Mouse (Mus musculus) hindbrain, embryonic 10.5 days (tissue): ENCODE data around the gene Abhd17c. TPM values are rescaled to one million over a fixed set of nuclear protein-coding genes. Genes with fewer than 3 reads are reported as not detected.

Source experiments
- DNase-seq: peaks from one replicate; pipeline ENCODE4 v3.0.0-alpha.2; 2017; ENCODE audit warnings: low spot score
- H3K27ac ChIP-seq: fragments of 300-500 bp; sonication (generic); 2 replicates; pipeline ENCODE4 v1.5.1; 2016; ENCODE audit warnings: mild to moderate bottlenecking, moderate library complexity
- H3K27me3 ChIP-seq: fragments of 300-500 bp; sonication (generic); 2 replicates; pipeline ENCODE4 v1.6.1; 2016; ENCODE audit warnings: mild to moderate bottlenecking; ENCODE audit not compliant: poor library complexity, insufficient read depth, severe bottlenecking
- H3K36me3 ChIP-seq: fragments of 300-500 bp; sonication (generic); 2 replicates; pipeline ENCODE4 v1.6.1; 2016; ENCODE audit warnings: mild to moderate bottlenecking, moderate library complexity
- H3K4me1 ChIP-seq: fragments of 300-500 bp; sonication (generic); replicated peaks from 2 replicates; pipeline ENCODE4 v1.6.1; 2016; ENCODE audit warnings: mild to moderate bottlenecking
- H3K4me3 ChIP-seq: fragments of 300-500 bp; sonication (generic); 2 replicates; pipeline ENCODE4 v1.5.1; 2016; ENCODE audit warnings: mild to moderate bottlenecking, moderate library complexity
- H3K9me3 ChIP-seq: fragments of 300-500 bp; sonication (generic); 2 replicates; pipeline ENCODE4 v1.6.1; 2016; ENCODE audit warnings: mild to moderate bottlenecking, moderate library complexity
- WGBS: fragments of 180-500 bp; shearing (Covaris S2); methylation state at CpG from one replicate; pipeline ENCODE4 v1.1.7; 2016; 5-methylcytosine and 5-hydroxymethylcytosine counted together
- polyA plus RNA-seq: library from polyadenylated mRNA; unstranded; fragments of >200 nt; fragmentation: Nextera tagmentation; extraction: Ambion mirVana; gene quantifications from 2 replicates; pipeline ENCODE4 v1.2.1, GENCODE M21; 2016

The Abhd17c gene
- polyA plus RNA-seq, 1 experiment from 2014 or later, result 32.2 TPM

DNA sequence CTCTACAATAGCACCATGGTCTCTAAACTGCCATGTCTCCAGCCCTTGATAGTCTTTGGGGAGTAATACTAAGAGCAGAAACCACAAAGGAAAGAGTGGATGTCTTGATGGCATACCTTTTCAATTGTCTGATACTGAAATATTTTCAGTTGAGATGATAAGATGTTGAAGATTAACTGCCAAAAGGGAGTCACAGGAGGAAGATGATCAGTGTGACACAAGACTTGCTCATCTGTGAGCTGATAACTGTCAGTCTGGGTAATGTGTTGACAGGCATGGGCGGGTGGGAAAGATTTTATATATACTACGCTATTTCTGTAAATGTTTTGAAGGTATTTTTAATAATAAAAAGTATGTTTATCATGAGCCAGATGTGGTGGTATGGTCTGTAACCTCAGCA, 16.7 kb upstream of the Abhd17c start:
- H3K9me3 ChIP-seq, result no peaks in the 10 kb centered on the region
- no peaks in the 10 kb centered on the region for H3K27me3 ChIP-seq
- WGBS, result 90% methylated on average over 2 of the region's 2 CpGs
- H3K4me3 ChIP-seq, result no peak overlapping the region
- H3K4me1 ChIP-seq, result no peaks in the 10 kb centered on the region
- no peak for DNase-seq
- no peak overlapping the region for H3K27ac ChIP-seq
- no peaks in the 10 kb centered on the region for H3K36me3 ChIP-seq

DNA sequence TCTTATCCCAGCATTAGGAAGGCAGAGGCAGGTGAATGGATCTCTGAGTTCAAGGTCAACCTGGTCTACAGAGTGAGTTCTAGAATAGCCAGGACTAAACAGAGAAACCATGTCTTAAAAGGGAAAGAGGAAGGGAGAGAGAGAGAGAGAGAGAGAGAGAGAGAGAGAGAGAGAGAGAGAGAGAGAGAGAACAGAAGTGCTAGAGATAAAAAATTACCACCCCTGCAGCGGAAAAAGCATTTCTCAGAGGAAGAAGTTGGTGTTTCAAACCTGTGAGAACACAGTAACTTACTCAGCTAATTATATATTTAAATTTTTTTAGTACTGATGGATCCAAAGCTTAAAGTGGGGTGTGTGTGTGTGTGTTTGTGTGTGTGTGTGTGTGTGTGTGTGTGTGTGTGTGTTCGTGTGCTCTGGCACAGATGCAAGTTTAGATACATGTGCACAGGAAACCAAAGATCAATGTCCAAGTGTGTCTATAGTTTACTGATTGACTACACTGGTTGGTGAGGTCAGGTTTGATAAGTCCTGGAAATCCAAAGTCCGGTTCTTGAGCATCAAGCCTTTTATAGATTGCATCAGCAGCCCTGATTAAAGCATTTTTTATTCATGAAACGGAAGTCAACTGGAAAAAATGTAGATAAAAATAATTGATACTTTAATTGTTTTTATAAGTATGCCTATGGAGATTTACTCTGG, 15.2 kb upstream of the Abhd17c start:
- DNase-seq, result no peak
- Histone ChIP-seq H3K4me1 (no peaks in the 10 kb centered on the region), H3K27ac (no peak overlapping the region), H3K4me3 (no peak overlapping the region), H3K9me3 (no peaks in the 10 kb centered on the region), H3K27me3 (no peaks in the 10 kb centered on the region), H3K36me3 (no peaks in the 10 kb centered on the region)
- WGBS, result 88% methylated on average over 4 of the region's 4 CpGs

DNA sequence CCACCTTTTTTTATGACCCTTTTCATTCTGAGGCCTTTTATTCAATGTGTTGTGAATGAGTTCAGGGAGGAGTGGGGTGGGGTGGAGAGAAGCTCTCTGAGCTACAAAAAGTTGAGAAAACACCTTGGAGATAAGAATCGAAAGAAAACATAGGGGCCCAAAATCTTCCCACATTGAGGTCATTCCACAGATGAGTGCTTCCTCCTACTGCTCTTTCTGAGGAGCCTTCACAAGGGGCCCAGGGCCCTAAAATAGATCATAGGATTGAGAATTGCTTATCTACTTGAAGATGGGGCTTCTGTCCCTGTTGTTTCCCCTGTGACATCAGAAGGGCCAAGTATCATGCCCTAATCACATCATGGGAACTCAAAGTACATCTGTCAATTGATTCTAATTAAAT, 14.3 kb upstream of the Abhd17c start:
- H3K27me3 ChIP-seq, result no peaks in the 10 kb centered on the region
- no peak for DNase-seq
- H3K36me3 ChIP-seq, result no peaks in the 10 kb centered on the region
- H3K9me3 ChIP-seq, result no peaks in the 10 kb centered on the region
- no peak overlapping the region for H3K4me3 ChIP-seq
- no peak overlapping the region for H3K27ac ChIP-seq
- H3K4me1 ChIP-seq, result no peaks in the 10 kb centered on the region
- 84% methylated on average over 1 of the region's 1 CpGs for WGBS

DNA sequence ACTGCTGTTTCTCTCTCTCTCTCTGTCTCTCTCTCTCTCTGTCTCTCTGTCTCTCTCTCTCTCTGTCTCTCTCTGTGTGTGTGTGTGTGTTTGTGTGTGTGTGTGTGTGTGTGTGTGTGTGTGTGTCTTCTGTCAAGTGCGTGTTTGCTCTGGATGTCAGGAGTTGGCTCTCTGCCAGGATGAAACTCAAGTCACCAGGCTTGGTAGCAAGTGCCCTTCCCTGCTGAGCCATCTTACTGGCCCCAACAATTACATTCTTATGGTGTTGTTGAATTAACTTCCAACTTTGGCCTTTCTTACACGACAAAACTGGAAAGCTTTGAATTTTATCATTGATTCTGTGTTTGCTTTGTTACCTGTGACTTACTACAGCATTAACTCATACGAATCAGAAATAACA, 13.6 kb upstream of the Abhd17c start:
- Histone ChIP-seq H3K4me3 (no peak overlapping the region), H3K36me3 (no peaks in the 10 kb centered on the region), H3K9me3 (no peaks in the 10 kb centered on the region), H3K27ac (no peak overlapping the region), H3K4me1 (no peaks in the 10 kb centered on the region), H3K27me3 (no peaks in the 10 kb centered on the region)
- no peak for DNase-seq
- 82% methylated on average over 3 of the region's 3 CpGs for WGBS

DNA sequence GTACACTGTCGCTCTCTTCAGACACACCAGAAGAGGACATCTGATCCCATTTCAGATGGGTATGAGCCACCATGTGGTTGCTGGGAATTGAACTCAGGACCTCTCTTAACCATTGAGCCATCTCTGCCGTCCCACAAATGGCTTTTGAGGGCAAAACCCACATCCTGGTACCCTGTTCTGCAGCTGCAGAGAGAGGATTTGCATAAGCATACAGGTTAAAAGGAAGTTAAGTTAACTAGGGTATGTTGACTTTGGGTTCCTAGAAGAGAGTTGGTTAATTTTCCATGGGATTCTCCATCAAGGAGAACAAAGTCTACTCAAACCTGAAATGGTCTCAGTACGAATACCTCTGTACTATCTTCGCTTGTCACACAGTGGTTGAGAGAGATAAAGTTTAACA, 13.2 kb upstream of the Abhd17c start:
- WGBS, result 91% methylated on average over 4 of the region's 4 CpGs
- Histone ChIP-seq H3K27me3 (no peaks in the 10 kb centered on the region), H3K36me3 (no peaks in the 10 kb centered on the region), H3K4me1 (no peaks in the 10 kb centered on the region), H3K27ac (no peak overlapping the region), H3K4me3 (no peak overlapping the region), H3K9me3 (no peaks in the 10 kb centered on the region)
- no peak for DNase-seq

GRCm38 (mm10) chr7:84164419-84164818, 12.7 kb upstream of the Abhd17c start:
- Histone ChIP-seq H3K9me3 (no peaks in the 10 kb centered on the region), H3K36me3 (no peaks in the 10 kb centered on the region), H3K27ac (no peak overlapping the region), H3K4me1 (no peaks in the 10 kb centered on the region), H3K4me3 (no peak overlapping the region), H3K27me3 (no peaks in the 10 kb centered on the region)
- no peak for DNase-seq
- 76% methylated on average over 2 of the region's 2 CpGs for WGBS

- DNase-seq, result no peak
- 77% methylated on average over 4 of the region's 4 CpGs for WGBS
- no peak overlapping the region for H3K27ac ChIP-seq
- H3K27me3 ChIP-seq, result no peaks in the 10 kb centered on the region
- H3K36me3 ChIP-seq, result no peaks in the 10 kb centered on the region
- no peaks in the 10 kb centered on the region for H3K4me1 ChIP-seq
- no peaks in the 10 kb centered on the region for H3K9me3 ChIP-seq
- H3K4me3 ChIP-seq, result no peak overlapping the region
Observed at GRCm38 (mm10) chr7:84163585-84163984, 11.9 kb upstream of the Abhd17c start.

DNA sequence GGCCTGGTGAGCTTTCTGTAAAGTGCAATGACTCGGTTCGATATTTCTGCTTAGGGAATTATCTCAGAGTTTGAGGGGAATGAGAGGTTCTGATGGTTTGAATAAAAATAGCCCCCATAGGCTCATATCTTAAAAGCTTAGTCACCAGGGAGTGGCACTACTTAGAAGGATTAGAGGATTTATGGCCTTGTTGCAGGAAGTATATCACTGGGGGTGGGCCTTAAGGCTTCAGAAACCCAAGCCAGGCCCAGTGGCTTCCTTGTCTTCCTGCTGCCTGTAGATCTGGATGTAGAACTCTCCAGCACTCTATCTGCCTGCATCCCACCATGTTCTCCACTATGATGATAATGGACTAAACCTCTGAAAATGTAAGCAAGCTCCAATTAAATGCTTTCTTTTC, 7.7 kb upstream of the Abhd17c start:
- no peaks in the 10 kb centered on the region for H3K27me3 ChIP-seq
- H3K27ac ChIP-seq, result no peak overlapping the region
- H3K4me3 ChIP-seq, result no peak overlapping the region
- DNase-seq, result no peak
- 94% methylated on average over 2 of the region's 2 CpGs for WGBS
- H3K4me1 ChIP-seq, result no peaks in the 10 kb centered on the region
- H3K36me3 ChIP-seq, result no peaks in the 10 kb centered on the region
- H3K9me3 ChIP-seq, result no peaks in the 10 kb centered on the region

DNA sequence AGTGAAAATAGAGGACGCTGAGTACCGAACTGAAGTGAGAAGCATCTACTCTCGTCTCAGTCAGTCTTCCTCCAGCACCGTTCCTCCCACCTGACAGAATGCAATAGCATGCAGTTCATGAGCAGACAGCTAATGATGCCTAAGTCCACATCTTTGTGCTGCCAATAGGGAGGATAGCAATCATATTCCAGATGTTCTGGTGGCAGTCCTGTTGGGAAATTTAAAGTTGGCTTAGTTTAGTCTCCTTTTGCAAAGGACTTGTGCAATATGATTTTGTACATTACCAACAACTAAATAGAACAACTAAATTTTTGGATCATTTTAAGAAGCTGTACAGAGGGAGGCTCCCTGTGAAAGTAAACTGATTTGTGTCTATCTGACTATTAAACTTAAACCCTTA, 2.1 kb upstream of the Abhd17c start:
- no peaks in the 10 kb centered on the region for H3K9me3 ChIP-seq
- H3K27ac ChIP-seq, result no peak overlapping the region
- H3K4me1 ChIP-seq, result peaks cover 29% of the 10 kb centered on the region
- WGBS, result 90% methylated on average over 4 of the region's 4 CpGs
- DNase-seq, result no peak
- H3K4me3 ChIP-seq, result no peak overlapping the region
- H3K27me3 ChIP-seq, result no peaks in the 10 kb centered on the region
- H3K36me3 ChIP-seq, result 0 out of 2 replicates have a peak, but pooled peaks cover 4% of the 10 kb centered on the region

DNA sequence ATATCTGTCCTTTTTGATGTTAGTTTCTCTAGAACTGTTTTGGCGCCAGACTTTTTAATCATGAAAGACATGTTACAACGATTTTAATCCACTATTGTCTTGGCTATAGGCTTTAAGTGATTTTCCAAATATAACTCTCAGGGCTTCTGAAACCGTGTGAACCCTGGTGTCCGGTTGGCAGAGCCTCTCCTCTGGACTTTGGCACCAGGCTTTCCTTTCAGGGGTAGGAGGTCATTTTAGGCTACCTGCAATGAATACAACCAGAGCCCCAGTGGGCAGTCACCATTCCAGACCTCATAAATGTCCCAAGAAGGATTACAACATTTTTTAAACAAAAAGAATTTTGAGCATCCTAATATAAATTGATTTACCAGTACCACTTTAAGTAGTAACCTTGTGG, 1.1 kb upstream of the Abhd17c start:
- Histone ChIP-seq H3K36me3 (peaks cover 14% of the 10 kb centered on the region), H3K4me3 (no peak overlapping the region; the same call in 1 of the 2 replicates), H3K9me3 (no peaks in the 10 kb centered on the region), H3K27me3 (no peaks in the 10 kb centered on the region), H3K4me1 (peaks cover 39% of the 10 kb centered on the region), H3K27ac (0 out of 2 replicates have a peak overlapping the region, but pooled peaks have one; percentile 98)
- 81% methylated on average over 4 of the region's 4 CpGs for WGBS
- DNase-seq, result no peak

DNA sequence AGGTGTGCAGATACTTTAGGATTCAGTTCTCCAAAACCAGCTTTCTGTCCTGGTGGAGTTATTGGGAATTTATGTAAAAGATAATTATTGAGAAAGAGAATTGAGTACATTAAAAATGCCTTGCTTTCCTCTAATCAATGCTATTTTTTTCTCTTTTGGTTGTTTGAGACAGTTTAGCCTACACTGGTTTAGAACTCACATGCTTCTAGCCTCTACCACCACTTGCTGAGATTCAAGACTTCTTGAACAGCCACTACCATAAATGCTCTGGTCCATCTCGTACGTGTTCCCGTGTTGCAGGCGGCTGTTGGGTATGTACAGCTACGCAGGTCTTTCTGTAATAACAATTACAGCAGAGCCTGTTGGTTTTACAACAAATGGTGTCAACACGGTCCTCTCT, 681 bp upstream of the Abhd17c start:
- no peak for DNase-seq
- 64% methylated on average over 6 of the region's 6 CpGs for WGBS
- Histone ChIP-seq H3K4me3 (peak overlapping the region; percentile 90), H3K9me3 (no peaks in the 10 kb centered on the region), H3K36me3 (peaks cover 15% of the 10 kb centered on the region), H3K4me1 (peaks cover 42% of the 10 kb centered on the region), H3K27ac (peak overlapping the region; percentile 98), H3K27me3 (no peaks in the 10 kb centered on the region)

DNA sequence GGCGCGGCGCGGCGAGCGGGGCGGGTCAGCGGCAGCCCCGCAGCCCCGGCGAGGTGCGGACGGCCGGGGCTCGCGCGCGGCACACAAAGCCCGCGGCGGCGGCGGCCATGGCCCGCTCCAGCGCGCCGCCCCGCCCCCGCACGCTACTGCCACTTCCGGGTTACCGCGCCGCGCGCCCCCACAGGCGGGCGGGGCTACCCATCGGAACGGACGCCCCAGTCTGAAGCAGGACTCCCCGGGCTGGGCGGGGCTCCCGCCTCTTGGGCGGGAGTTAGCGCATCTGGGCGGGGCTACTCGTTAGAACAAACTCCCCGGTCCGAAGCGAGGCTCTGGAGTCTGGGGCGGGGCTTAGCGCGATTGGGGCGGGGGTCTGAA, 254 bp upstream of the Abhd17c start:
- Histone ChIP-seq H3K9me3 (no peaks in the 10 kb centered on the region), H3K4me1 (peaks cover 45% of the 10 kb centered on the region), H3K36me3 (peaks cover 15% of the 10 kb centered on the region), H3K4me3 (peak overlapping the region; percentile 90), H3K27me3 (no peaks in the 10 kb centered on the region), H3K27ac (peak overlapping the region; percentile 98)
- WGBS, result 1% methylated on average over 53 of the region's 55 CpGs
- DNase-seq, result peak; percentile 94

GRCm38 (mm10) chr7:84150361-84151000, 1.2 kb downstream of the Abhd17c start:
- Histone ChIP-seq H3K9me3 (no peaks in the 10 kb centered on the region), H3K36me3 (peaks cover 15% of the 10 kb centered on the region), H3K4me1 (peaks cover 58% of the 10 kb centered on the region), H3K4me3 (peak overlapping the region; percentile 90), H3K27me3 (no peaks in the 10 kb centered on the region), H3K27ac (peak overlapping the region; percentile 98)
- 12% methylated on average over 13 of the region's 13 CpGs for WGBS
- no peak for DNase-seq
